Mouse (Mus musculus): ENCODE measurements around the gene Sh3bp1. TPM values are rescaled to one million over a fixed set of nuclear protein-coding genes. Genes with fewer than 3 reads are reported as not detected.

Gene Sh3bp1
- total and polyA plus RNA-seq, 3 experiments, result 21.0 to 80.2 TPM; not detected in 1

DNA sequence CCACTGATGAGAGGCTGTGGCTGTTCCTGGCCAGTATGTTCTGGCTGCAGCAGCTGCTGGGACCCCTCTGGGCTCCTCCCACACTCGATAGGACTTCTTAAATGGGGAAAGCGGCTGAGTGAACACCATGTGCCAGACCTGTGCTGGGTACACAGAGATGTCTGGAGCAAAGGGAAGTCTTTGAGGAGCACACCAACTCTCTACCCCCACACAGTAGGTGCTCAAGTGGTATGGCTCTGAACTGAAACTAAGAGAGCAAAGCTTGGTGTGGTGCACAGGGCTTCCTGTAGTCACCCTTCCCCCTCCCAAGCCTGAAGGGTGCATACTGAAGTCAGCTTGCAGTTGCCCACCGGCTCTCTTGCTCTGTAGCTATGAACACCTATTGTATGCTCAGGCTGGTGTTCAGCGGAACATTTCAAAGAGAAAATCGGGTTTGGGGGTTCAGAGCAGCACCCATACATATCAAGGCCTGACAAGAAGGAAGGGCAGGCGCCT is 1.0 kb upstream of the Sh3bp1 start:
- peak overlapping the region; percentile 15 for H3K27ac ChIP-seq (ENCODE audit: control insufficient read depth, low read depth, low read length)
- H3K36me3 ChIP-seq (ENCODE audit: control insufficient read depth in 1 of 2, insufficient read depth in 2 of 2, low read length in 2 of 2), result peaks cover 0 to 15% of the 10 kb centered on the region in 2 experiments; a peak in 2 of 4 replicates
- DNase-seq (ENCODE audit: low read depth, low spot score), result no peak
- TF ChIP-seq HCFC1 (IDR thresholded peaks at IDR 0.05; ENCODE audit: low read depth, low read length), result peak; percentile 24; the same call in 1 of the 2 replicates
- TF ChIP-seq MYB (IDR thresholded peaks at IDR 0.05; ENCODE audit: low read depth, low read length), result no peak
- TF ChIP-seq GATA1 (IDR thresholded peaks at IDR 0.05; ENCODE audit: low read depth, low read length), result no peak
- TF ChIP-seq MXI1 (IDR thresholded peaks at IDR 0.05; ENCODE audit: low read depth, low read length), result peak; percentile 50; the same call in 1 of the 2 replicates
- TF ChIP-seq JUND (IDR thresholded peaks at IDR 0.05; ENCODE audit: low read depth, low read length), result no peak
- TF ChIP-seq RCOR1 (IDR thresholded peaks at IDR 0.05; ENCODE audit: low read depth, low read length), result no peak
- no peak for TF ChIP-seq ZC3H11A (IDR thresholded peaks at IDR 0.05; ENCODE audit: low read depth, low read length)
- TF ChIP-seq CHD1 (IDR thresholded peaks at IDR 0.05; ENCODE audit: low read depth, low read length), result 0 out of 2 replicates have a peak, but pooled peaks have one; percentile 31
- no peak for TF ChIP-seq USF2 (IDR thresholded peaks at IDR 0.05; ENCODE audit: borderline replicate concordance in 1 of 2, insufficient read depth in 1 of 2, low read depth in 1 of 2, low read length in 2 of 2)
- TF ChIP-seq MEF2A (IDR thresholded peaks at IDR 0.05; ENCODE audit: extremely low read depth, insufficient replicate concordance, low read depth, low read length, poor library complexity, severe bottlenecking), result no peak
- no peak for TF ChIP-seq NELFE (IDR thresholded peaks at IDR 0.05; ENCODE audit: low read depth, low read length)
- TF ChIP-seq ETS1 (IDR thresholded peaks at IDR 0.05; ENCODE audit: low read depth, low read length), result no peak
- peak; percentile 75; the same call in 1 of the 2 replicates for TF ChIP-seq ZKSCAN1 (IDR thresholded peaks at IDR 0.05; ENCODE audit: low read depth, low read length)
- no peak for TF ChIP-seq POLR2A (IDR thresholded peaks at IDR 0.05; ENCODE audit: control insufficient read depth in 1 of 2, insufficient read depth in 1 of 2, low read depth in 1 of 2, low read length in 2 of 2, poor library complexity in 1 of 2)
- peaks cover 11 to 23% of the 10 kb centered on the region in 2 experiments for H3K4me1 ChIP-seq (ENCODE audit: control insufficient read depth in 1 of 2, insufficient read depth in 2 of 2, low read length in 2 of 2)
- no peaks in the 10 kb centered on the region for H3K27me3 ChIP-seq (ENCODE audit: control insufficient read depth in 1 of 2, insufficient read depth in 2 of 2, low read length in 2 of 2)
- H3K9me3 ChIP-seq (replicated peaks; ENCODE audit: insufficient read depth, low read length), result no peaks in the 10 kb centered on the region
- peak overlapping the region; percentile 93 to 97 for H3K4me3 ChIP-seq (ENCODE audit: control insufficient read depth in 1 of 2, insufficient read depth in 1 of 2, low read depth in 2 of 2, low read length in 2 of 2)
- H3K9ac ChIP-seq (ENCODE audit: control insufficient read depth, low read depth, low read length, poor library complexity, severe bottlenecking), result peak overlapping the region; percentile 63
- H3K79me2 ChIP-seq (ENCODE audit: control insufficient read depth, insufficient read depth, low read length, poor library complexity), result peaks cover 12% of the 10 kb centered on the region

DNA sequence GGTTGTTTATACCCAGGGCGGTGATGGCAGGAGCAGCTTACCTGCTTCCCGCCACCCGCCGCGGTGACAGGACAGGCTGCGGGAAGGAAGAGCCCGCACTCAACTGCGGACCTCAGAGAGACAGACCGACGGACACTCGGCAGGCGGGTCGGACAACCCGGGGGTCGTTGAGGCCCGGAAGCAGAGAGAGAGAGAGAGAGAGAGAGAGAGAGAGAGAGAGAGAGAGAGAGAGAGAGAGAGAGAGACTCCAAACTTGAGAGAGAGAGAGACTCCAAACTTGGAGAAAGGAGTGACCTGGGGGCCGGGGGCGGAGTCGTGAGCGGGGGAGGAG is 194 bp upstream of the Sh3bp1 start, which contains the start of gene Gm49510:
Gm49510 (plus strand) TSS at position 259 of the 331 bp plus-strand sequence.
- H3K36me3 ChIP-seq (ENCODE audit: control insufficient read depth in 1 of 2, insufficient read depth in 2 of 2, low read length in 2 of 2), result peaks cover 0 to 15% of the 10 kb centered on the region in 2 experiments; a peak in 2 of 4 replicates
- H3K27ac ChIP-seq (ENCODE audit: control insufficient read depth, low read depth, low read length), result peak within 1 kb of the TSS; percentile 68
- no peaks in the 10 kb centered on the region for H3K9me3 ChIP-seq (replicated peaks; ENCODE audit: insufficient read depth, low read length)
- no peaks in the 10 kb centered on the region for H3K27me3 ChIP-seq (ENCODE audit: control insufficient read depth in 1 of 2, insufficient read depth in 2 of 2, low read length in 2 of 2)
- H3K4me1 ChIP-seq (ENCODE audit: control insufficient read depth in 1 of 2, insufficient read depth in 2 of 2, low read length in 2 of 2), result peaks cover 11 to 24% of the 10 kb centered on the region in 2 experiments
- DNase-seq (ENCODE audit: low read depth, low spot score), result peak; percentile 44
- peak within 1 kb of the TSS; percentile 91 for H3K9ac ChIP-seq (ENCODE audit: control insufficient read depth, low read depth, low read length, poor library complexity, severe bottlenecking)
- peak within 1 kb of the TSS; percentile 93 to 97 for H3K4me3 ChIP-seq (ENCODE audit: control insufficient read depth in 1 of 2, insufficient read depth in 1 of 2, low read depth in 2 of 2, low read length in 2 of 2)
- H3K79me2 ChIP-seq (ENCODE audit: control insufficient read depth, insufficient read depth, low read length, poor library complexity), result peaks cover 12% of the 10 kb centered on the region
- TF ChIP-seq CHD1 (IDR thresholded peaks at IDR 0.05; ENCODE audit: low read depth, low read length), result no peak
- TF ChIP-seq TAL1 (IDR thresholded peaks at IDR 0.05; ENCODE audit: low read length), result no peak
- peak; percentile 95 for TF ChIP-seq JUND (IDR thresholded peaks at IDR 0.05; ENCODE audit: low read depth, low read length)
- TF ChIP-seq TCF12 (IDR thresholded peaks at IDR 0.05; ENCODE audit: low read depth, low read length), result peak; percentile 5; the same call in 1 of the 2 replicates
- no peak for TF ChIP-seq SIN3A (IDR thresholded peaks at IDR 0.05; ENCODE audit: low read length)
- TF ChIP-seq ZNF384 (IDR thresholded peaks at IDR 0.05; ENCODE audit: low read depth, low read length), result no peak
- no peak for TF ChIP-seq GABPA (IDR thresholded peaks at IDR 0.05; ENCODE audit: low read depth, low read length)
- TF ChIP-seq MAZ (IDR thresholded peaks at IDR 0.05; ENCODE audit: low read depth, low read length), result 0 out of 2 replicates have a peak, but pooled peaks have one; percentile 54
- no peak for TF ChIP-seq ZMIZ1 (IDR thresholded peaks at IDR 0.05; ENCODE audit: low read depth, low read length)
